Comparison of ENCODE assay signal across 14 mouse cellular contexts in genomic region chr16:91061531-91062318, GRCm38 (mm10). TPM values are rescaled to one million over a fixed set of nuclear protein-coding genes. Genes with fewer than 3 reads are reported as not detected.
DNase-seq lines count a peak whose midpoint lies in the region; ATAC-seq and TF ChIP-seq lines count a peak whose summit lies in the region.
"Had no signal": no experiment of that assay in that cellular context is flagged by ENCODE, and none has a peak within 500 bp of the region (broad histone marks: within the 10 kb centered on the region; RNA-seq: fewer than 3 reads in every experiment).

No protein-coding gene starts in this region.

- H3K4me1 ChIP-seq in bone marrow, adult 2 months (ENCODE audit: control insufficient read depth, insufficient read depth, low read length): peaks cover 4% of the 10 kb centered on the region
- H3K4me1 ChIP-seq: midbrain, embryonic 15.5 days; neural tube, embryonic 13.5 days had no signal

- peak; percentile 52 for ATAC-seq in monocyte, adult 5-6 weeks (replicated peaks; ENCODE audit: insufficient number of reproducible peaks, low FRiP score, low TSS enrichment, poor library complexity, severe bottlenecking)
- ATAC-seq: hindbrain, postnatal 0 days; midbrain, embryonic 15.5 days had no signal

- DNase-seq in kidney, postnatal 36 days: peak; percentile 19 to 24
- DNase-seq in kidney, postnatal 10 days: no peak
- DNase-seq in CD4-positive helper T cell, adult 2 months (ENCODE audit: low read depth, low spot score): peak; percentile 87
- DNase-seq in adrenal gland, postnatal 4 days (ENCODE audit: low spot score in 2 of 2): no peak
- no peak for DNase-seq in spleen, postnatal 36 days (ENCODE audit: low spot score in 2 of 2)
- DNase-seq: cerebellum, adult 9-10 months; lung, adult 2 months; retina, postnatal 1 day had no signal

- H3K27ac ChIP-seq in bone marrow, adult 2 months (ENCODE audit: control insufficient read depth, insufficient read depth, low read depth, low read length, poor library complexity): peak overlapping the region; percentile 35
- H3K27ac ChIP-seq: hindbrain, postnatal 0 days; midbrain, embryonic 15.5 days; neural tube, embryonic 13.5 days had no signal

- no peak for TF ChIP-seq POLR2A in bone marrow, adult 2 months (IDR thresholded peaks at IDR 0.05; ENCODE audit: borderline replicate concordance, control insufficient read depth, low read depth, low read length)

- no peak for TF ChIP-seq CTCF in bone marrow, adult 2 months (IDR thresholded peaks at IDR 0.05; ENCODE audit: control insufficient read depth, insufficient read depth, low read length)

- no peak overlapping the region for H3K4me3 ChIP-seq in bone marrow, adult 2 months (replicated peaks; ENCODE audit: control insufficient read depth, low read depth, low read length)
- H3K4me3 ChIP-seq: midbrain, embryonic 15.5 days; neural tube, embryonic 13.5 days had no signal

- 26% methylated on average over 13 of the region's 13 CpGs for WGBS in bone marrow, adult 2 months

RNA-seq across cellular contexts. Expression of gene Paxbp1, which starts 17.4 kb away (rescaled TPM):
- polyA plus RNA-seq in bone marrow, adult 2 months (2011; ENCODE audit: insufficient read depth, insufficient read length, low replicate concordance, missing spikeins): 44.3 and 72.0 TPM in 2 replicates
- 135 to 183 TPM (median 160 TPM) in 3 replicates for total RNA-seq in monocyte, adult 5-6 weeks (2017)
- 10 to 100 TPM; 78.9 to 82.0 TPM for total RNA-seq in adrenal gland, postnatal 4 days (2021)

RNA-seq across cellular contexts. Expression of gene 4932438H23Rik, which starts 33.2 kb away (rescaled TPM):
- not detected in 2 replicates for polyA plus RNA-seq in bone marrow, adult 2 months (2011; ENCODE audit: insufficient read depth, insufficient read length, low replicate concordance, missing spikeins)
- total RNA-seq in monocyte, adult 5-6 weeks (2017): 2.3 TPM in 1 of 3 replicates, not detected in the others
- under 1 TPM; 0.31 to 0.40 TPM for total RNA-seq in adrenal gland, postnatal 4 days (2021)
- polyA plus RNA-seq: heart, embryonic 16.5 days had no signal

RNA-seq across cellular contexts. Expression of gene Synj1, which starts 50.6 kb away (rescaled TPM):
- polyA plus RNA-seq in bone marrow, adult 2 months (2011; ENCODE audit: insufficient read depth, insufficient read length, low replicate concordance, missing spikeins): 17.2 and 38.2 TPM in 2 replicates
- 46.1 to 103 TPM (median 74.0 TPM) in 3 replicates for total RNA-seq in monocyte, adult 5-6 weeks (2017)
- 10 to 100 TPM; 37.6 to 43.6 TPM for total RNA-seq in adrenal gland, postnatal 4 days (2021)

Comparison
In these comparisons a context has a peak if more than half of its experiments do, and no peak if none do; other contexts are left out.
1. DNase-seq: peak in kidney, postnatal 36 days (2 of 2) and CD4-positive helper T cell, adult 2 months (single experiment); none in kidney, postnatal 10 days (single experiment), adrenal gland, postnatal 4 days (0 of 2) and spleen, postnatal 36 days (0 of 2).